Mouse (Mus musculus): Measurements from ENCODE around the gene Lamc1.

DNA sequence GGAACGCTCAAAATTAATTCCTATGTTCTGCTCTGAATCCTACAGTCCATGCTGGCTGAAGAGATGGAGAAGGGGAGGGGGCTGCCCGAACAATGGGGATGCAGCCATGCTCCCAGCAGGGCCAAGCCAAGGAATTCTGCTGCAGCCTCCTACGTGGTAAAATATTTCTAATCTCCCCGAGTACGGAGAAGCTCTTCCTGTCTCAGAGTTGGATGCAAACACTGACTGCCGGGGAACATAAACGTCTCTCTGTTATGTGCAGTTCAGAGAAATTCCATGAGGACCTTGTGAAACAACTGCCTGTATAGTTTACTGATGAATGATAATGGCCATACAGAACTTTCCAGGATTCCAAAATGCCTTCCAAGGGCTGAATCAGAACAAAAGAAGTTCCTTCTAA is 67.5 kb downstream of the Lamc1 start:
- TF ChIP-seq ELF1 (IDR thresholded peaks at IDR 0.05; ENCODE audit: low read depth, low read length) (no peak), CHD1 (IDR thresholded peaks at IDR 0.05; ENCODE audit: low read depth, low read length) (no peak), CTCF (IDR thresholded peaks at IDR 0.05 in 2 of 3, conservative IDR thresholded peaks at IDR 0.05 in 1 of 3; ENCODE audit: control insufficient read depth in 1 of 3, insufficient read depth in 1 of 3, low read depth in 2 of 3, low read length in 3 of 3, poor library complexity in 1 of 3, severe bottlenecking in 1 of 3) (no peak), TCF12 (IDR thresholded peaks at IDR 0.05; ENCODE audit: low read depth, low read length) (no peak), MAX (IDR thresholded peaks at IDR 0.05; ENCODE audit: low read length) (no peak)

Data from MEL (cell line).